Mouse (Mus musculus): ENCODE results near the gene Lipe.
"Not testable (repeated sequence)": the region's sequence is repeated elsewhere in the genome, so short reads cannot be mapped to it uniquely, and the experiment has no call there.

Lipe gene

GRCm38 (mm10) chr7:25398610-25399009 is at the start of gene Lipe:
Gene Lipe, minus strand, starts transcription at chr7:25398710.
- no peak for DNase-seq

GRCm38 (mm10) chr7:25440816-25441153 is 42.3 kb upstream of the Lipe start:
- no peak for DNase-seq

- DNase-seq = no peak
These were observed 41.7 kb upstream of the Lipe start for GRCm38 (mm10) chr7:25439978-25440815.

GRCm38 (mm10) chr7:25439124-25439822 is 40.8 kb upstream of the Lipe start:
- DNase-seq = no peak

- DNase-seq = no peak
These were observed 38.2 kb upstream of the Lipe start for GRCm38 (mm10) chr7:25436704-25437103.

- DNase-seq = no peak
These were observed 37.7 kb upstream of the Lipe start for GRCm38 (mm10) chr7:25436226-25436625.

- DNase-seq = no peak
These were observed 37.0 kb upstream of the Lipe start for GRCm38 (mm10) chr7:25435546-25435851.

- no peak for DNase-seq
These were observed 36.4 kb upstream of the Lipe start for GRCm38 (mm10) chr7:25434654-25435545.

- DNase-seq = no peak
These were observed 35.5 kb upstream of the Lipe start for GRCm38 (mm10) chr7:25433781-25434560.

GRCm38 (mm10) chr7:25433007-25433541 is 34.6 kb upstream of the Lipe start:
- no peak for DNase-seq

- no peak for DNase-seq
These were observed 33.9 kb upstream of the Lipe start for GRCm38 (mm10) chr7:25432381-25432780.

GRCm38 (mm10) chr7:25429886-25430784 is 31.6 kb upstream of the Lipe start:
- no peak for DNase-seq

- DNase-seq = no peak
These were observed 29.8 kb upstream of the Lipe start for GRCm38 (mm10) chr7:25428321-25428720.

GRCm38 (mm10) chr7:25427144-25427543 is 28.6 kb upstream of the Lipe start:
- no peak for DNase-seq

GRCm38 (mm10) chr7:25426380-25426779 is 27.9 kb upstream of the Lipe start:
- DNase-seq = not testable (repeated sequence)

- peak; percentile 59 for DNase-seq
These were observed 25.9 kb upstream of the Lipe start for GRCm38 (mm10) chr7:25424429-25424828.

GRCm38 (mm10) chr7:25422286-25422841 is 23.9 kb upstream of the Lipe start:
- DNase-seq = peak; percentile 29

- no peak for DNase-seq
These were observed 21.4 kb upstream of the Lipe start for GRCm38 (mm10) chr7:25419943-25420342.

GRCm38 (mm10) chr7:25419536-25419935 is 21.0 kb upstream of the Lipe start:
- DNase-seq = no peak

GRCm38 (mm10) chr7:25417597-25417996 is 19.1 kb upstream of the Lipe start:
- DNase-seq = no peak
